Mouse (Mus musculus) stomach, postnatal 0 days (tissue): Measurements from ENCODE around the gene Sema4b. TPM values are rescaled to one million over a fixed set of nuclear protein-coding genes. Genes with fewer than 3 reads are reported as not detected.

Experiments used
- ATAC-seq: fragments of 200-750 bp; cut with Nextera tagmentation; 2 replicates; pipeline ENCODE4 v1.8.0; 2017; ENCODE audit not compliant: low FRiP score, low TSS enrichment
- DNase-seq: peaks from one replicate; pipeline ENCODE4 v3.0.0-alpha.2; 2016; ENCODE audit warnings: low spot score
- H3K27ac ChIP-seq: fragments of 300-500 bp; sonication (generic); replicated peaks from 2 replicates; pipeline ENCODE4 v1.5.1; 2014; ENCODE audit warnings: mild to moderate bottlenecking, control low read depth
- H3K27me3 ChIP-seq: fragments of 300-500 bp; sonication (generic); 2 replicates; pipeline ENCODE4 v1.6.1; 2014; ENCODE audit warnings: low read length; ENCODE audit not compliant: control insufficient read depth, insufficient read depth
- H3K36me3 ChIP-seq: fragments of 300-500 bp; sonication (generic); 2 replicates; pipeline ENCODE4 v1.6.1; 2014; ENCODE audit warnings: low read length, mixed read lengths; ENCODE audit not compliant: control insufficient read depth, insufficient read depth
- H3K4me1 ChIP-seq: fragments of 300-500 bp; sonication (generic); replicated peaks from 2 replicates; pipeline ENCODE4 v1.6.1; 2014; ENCODE audit warnings: antibody characterized with exemption; ENCODE audit not compliant: control insufficient read depth, insufficient read depth
- H3K4me2 ChIP-seq: fragments of 300-500 bp; sonication (generic); replicated peaks from 2 replicates; pipeline ENCODE4 v1.6.1; 2014; ENCODE audit warnings: low read depth, mild to moderate bottlenecking, control low read depth, moderate library complexity
- H3K4me3 ChIP-seq: fragments of 300-500 bp; sonication (generic); 2 replicates; pipeline ENCODE4 v1.5.1; 2014; ENCODE audit warnings: low read depth, low read length, control low read depth
- H3K9ac ChIP-seq: fragments of 300-500 bp; sonication (generic); 2 replicates; pipeline ENCODE4 v1.6.1; 2014; ENCODE audit warnings: mild to moderate bottlenecking, low read length, control low read depth, mixed read lengths
- H3K9me3 ChIP-seq: fragments of 300-500 bp; sonication (generic); 2 replicates; pipeline ENCODE4 v1.6.1; 2016; ENCODE audit warnings: low read length; ENCODE audit not compliant: control insufficient read depth
- CTCF ChIP-seq: IDR thresholded peaks from 2 replicates; pipeline ENCODE4 v1.5.1; 2016; ENCODE audit warnings: antibody characterized with exemption, low read depth, mild to moderate bottlenecking, moderate library complexity
- EP300 ChIP-seq: optimal IDR thresholded peaks from 2 replicates; pipeline ENCODE3; 2016; ENCODE audit warnings: antibody characterized with exemption
- WGBS: fragments of 180-500 bp; shearing (Covaris S2); extraction: QIAGEN DNeasy Blood & Tissue Kit; methylation state at CpG from one replicate; pipeline ENCODE4 v1.1.7; 2014; 5-methylcytosine and 5-hydroxymethylcytosine counted together
- polyA plus RNA-seq: library from polyadenylated mRNA; unstranded; fragments of >200 nt; fragmentation: Nextera tagmentation; extraction: Ambion mirVana; gene quantifications from 2 replicates; pipeline ENCODE4 v1.2.1, GENCODE M21; 2015

Gene Sema4b
- polyA plus RNA-seq, 1 experiment from 2014 or later, result 19.9 TPM

- Histone ChIP-seq H3K4me3 (no peak overlapping the region), H3K4me1 (peaks cover 3% of the 10 kb centered on the region), H3K4me2 (peak overlapping the region; percentile 1; the same call in 1 of the 2 replicates), H3K9ac (peak overlapping the region; percentile 1; the same call in 1 of the 2 replicates), H3K36me3 (no peaks in the 10 kb centered on the region), H3K9me3 (no peaks in the 10 kb centered on the region), H3K27me3 (no peaks in the 10 kb centered on the region), H3K27ac (peak overlapping the region; percentile 53)
- peak; percentile 16; the same call in 1 of the 2 replicates for ATAC-seq
- TF ChIP-seq EP300 (no peak), CTCF (peak; percentile 25; the same call in 1 of the 2 replicates)
- WGBS, result 30% methylated on average over 8 of the region's 8 CpGs
- peak; percentile 59 for DNase-seq
Measured at GRCm38 (mm10) chr7:80171345-80171744, 15.3 kb upstream of the Sema4b start.

GRCm38 (mm10) chr7:80172069-80172956 lies 14.3 kb upstream of the Sema4b start:
- DNase-seq (peak; percentile 36), ATAC-seq (peak; percentile 74)
- H3K27me3 ChIP-seq, result no peaks in the 10 kb centered on the region
- no peak overlapping the region for H3K4me3 ChIP-seq
- H3K4me1 ChIP-seq, result peaks cover 3% of the 10 kb centered on the region
- WGBS, result 66% methylated on average over 8 of the region's 8 CpGs
- no peaks in the 10 kb centered on the region for H3K36me3 ChIP-seq
- 0 out of 2 replicates have a peak overlapping the region, but pooled peaks have one; percentile 23 for H3K9ac ChIP-seq
- no peak overlapping the region for H3K4me2 ChIP-seq
- TF ChIP-seq EP300 (no peak), CTCF (no peak)
- H3K27ac ChIP-seq, result peak overlapping the region; percentile 53
- H3K9me3 ChIP-seq, result no peaks in the 10 kb centered on the region

DNA sequence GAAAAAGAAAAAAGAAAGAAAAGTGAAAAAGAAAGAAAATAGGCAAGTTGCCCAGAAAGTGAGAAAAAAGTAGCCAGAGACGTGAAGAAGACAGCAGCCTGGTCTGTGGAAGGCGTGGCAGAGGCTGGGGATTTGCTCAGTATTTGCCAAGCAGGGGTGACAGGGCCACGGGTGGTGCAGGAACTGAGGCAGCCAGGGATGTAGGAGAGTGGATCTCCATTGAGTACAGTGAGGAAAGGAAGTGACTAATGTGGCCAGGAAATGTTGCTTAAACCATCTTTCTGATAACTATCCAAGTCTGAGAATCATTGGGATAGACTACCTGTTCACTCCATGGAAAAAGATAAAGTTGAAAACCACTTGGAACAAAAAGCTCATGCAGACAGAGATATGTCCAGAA lies 10.5 kb upstream of the Sema4b start:
- no peak overlapping the region for H3K9ac ChIP-seq
- H3K36me3 ChIP-seq, result no peaks in the 10 kb centered on the region
- H3K4me3 ChIP-seq, result no peak overlapping the region
- WGBS, result 21% methylated on average over 3 of the region's 3 CpGs
- TF ChIP-seq CTCF, result no peak
- no peak for TF ChIP-seq EP300
- no peaks in the 10 kb centered on the region for H3K27me3 ChIP-seq
- no peak for ATAC-seq
- no peak for DNase-seq
- H3K9me3 ChIP-seq, result no peaks in the 10 kb centered on the region
- no peak overlapping the region for H3K27ac ChIP-seq
- no peak overlapping the region for H3K4me2 ChIP-seq
- peaks cover 2% of the 10 kb centered on the region for H3K4me1 ChIP-seq

- ATAC-seq (no peak), DNase-seq (no peak)
- Histone ChIP-seq H3K4me2 (no peak overlapping the region), H3K27me3 (no peaks in the 10 kb centered on the region), H3K9ac (no peak overlapping the region), H3K36me3 (no peaks in the 10 kb centered on the region), H3K27ac (no peak overlapping the region), H3K4me3 (no peak overlapping the region), H3K4me1 (no peaks in the 10 kb centered on the region; the same call in 1 of the 2 replicates), H3K9me3 (no peaks in the 10 kb centered on the region)
- no peak for TF ChIP-seq EP300
- no peak for TF ChIP-seq CTCF
- 96% methylated on average over 3 of the region's 3 CpGs for WGBS
Measured at GRCm38 (mm10) chr7:80177438-80177837, 9.2 kb upstream of the Sema4b start.

DNA sequence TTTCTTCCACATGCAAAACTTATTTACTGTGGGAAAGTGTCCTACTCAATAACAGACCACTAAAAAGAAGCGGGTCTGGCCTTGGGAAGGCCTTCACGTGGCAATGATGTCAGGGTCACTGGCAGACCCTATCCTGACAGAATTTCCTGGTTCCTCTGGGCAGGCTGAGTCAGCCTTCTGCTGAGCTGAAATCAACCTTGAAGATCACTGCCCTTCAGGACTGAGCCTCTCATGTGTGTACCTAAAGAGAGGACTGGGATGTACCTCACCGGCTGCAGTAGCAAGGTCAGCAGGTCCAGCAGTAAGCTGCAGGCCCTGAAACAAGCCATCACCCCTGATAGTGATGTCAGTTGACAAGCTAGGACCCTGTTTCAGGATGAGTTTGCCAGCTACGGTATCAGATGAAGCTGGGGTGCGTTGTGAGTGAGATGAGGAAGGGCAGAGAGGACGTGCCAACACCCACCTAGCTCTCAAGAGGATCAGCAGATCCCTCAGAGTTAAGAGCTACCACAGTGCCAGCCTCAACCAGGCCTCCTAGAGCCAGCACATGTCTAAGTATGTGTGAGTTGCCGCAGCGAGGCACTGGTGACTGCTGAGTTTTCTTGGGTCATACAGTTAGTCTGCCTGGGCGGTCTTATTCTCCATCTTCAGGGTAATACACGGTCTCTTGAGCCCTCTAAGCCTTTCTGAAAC lies 8.5 kb upstream of the Sema4b start:
- Histone ChIP-seq H3K9me3 (no peaks in the 10 kb centered on the region), H3K4me3 (no peak overlapping the region), H3K4me2 (no peak overlapping the region), H3K4me1 (no peaks in the 10 kb centered on the region), H3K27me3 (no peaks in the 10 kb centered on the region), H3K9ac (no peak overlapping the region), H3K27ac (no peak overlapping the region), H3K36me3 (no peaks in the 10 kb centered on the region)
- ATAC-seq (0 out of 2 replicates have a peak, but pooled peaks have one; percentile 24), DNase-seq (no peak)
- TF ChIP-seq CTCF (no peak), EP300 (no peak)
- WGBS, result 83% methylated on average over 10 of the region's 10 CpGs
